Mouse (Mus musculus) heart, embryonic 13.5 days (tissue): ENCODE data around the gene Nnat. TPM values are rescaled to one million over a fixed set of nuclear protein-coding genes. Genes with fewer than 3 reads are reported as not detected.

Source experiments
- ATAC-seq: fragments of 200-750 bp; cut with Nextera tagmentation; 2 replicates; pipeline ENCODE4 v1.8.0; 2017; ENCODE audit warnings: moderate TSS enrichment; ENCODE audit not compliant: insufficient number of reproducible peaks, low FRiP score, low TSS enrichment; ENCODE audit errors: extremely low read depth
- H3K27ac ChIP-seq: fragments of 300-500 bp; sonication (generic); replicated peaks from 2 replicates; pipeline ENCODE4 v1.5.1; 2015; ENCODE audit warnings: moderate library complexity, mild to moderate bottlenecking, inconsistent platforms
- H3K27me3 ChIP-seq: fragments of 300-500 bp; sonication (generic); replicated peaks from 2 replicates; pipeline ENCODE4 v1.6.1; 2015; ENCODE audit warnings: mild to moderate bottlenecking, inconsistent platforms
- H3K36me3 ChIP-seq: fragments of 300-500 bp; sonication (generic); 2 replicates; pipeline ENCODE4 v1.6.1; 2015; ENCODE audit warnings: mild to moderate bottlenecking, inconsistent platforms
- H3K4me1 ChIP-seq: fragments of 300-500 bp; sonication (generic); 2 replicates; pipeline ENCODE4 v1.6.1; 2015; ENCODE audit warnings: inconsistent platforms
- H3K4me2 ChIP-seq: fragments of 300-500 bp; sonication (generic); 2 replicates; pipeline ENCODE4 v1.6.1; 2015; ENCODE audit warnings: inconsistent platforms, mild to moderate bottlenecking, moderate library complexity
- H3K4me3 ChIP-seq: fragments of 300-500 bp; sonication (generic); 2 replicates; pipeline ENCODE4 v1.5.1; 2015; ENCODE audit warnings: moderate library complexity, mild to moderate bottlenecking, inconsistent platforms
- H3K9ac ChIP-seq: fragments of 300-500 bp; sonication (generic); 2 replicates; pipeline ENCODE4 v1.6.1; 2015; ENCODE audit warnings: inconsistent platforms, mild to moderate bottlenecking, moderate library complexity
- H3K9me3 ChIP-seq: fragments of 300-500 bp; sonication (generic); 2 replicates; pipeline ENCODE4 v1.6.1; 2016; ENCODE audit warnings: inconsistent platforms
- WGBS: fragments of 180-500 bp; shearing (Covaris S2); methylation state at CpG from one replicate; pipeline ENCODE4 v1.1.7; 2015; ENCODE audit warnings: mixed read lengths; 5-methylcytosine and 5-hydroxymethylcytosine counted together
- polyA plus RNA-seq: library from polyadenylated mRNA; unstranded; fragments of >200 nt; fragmentation: Nextera tagmentation; extraction: Ambion mirVana; gene quantifications from 2 replicates; pipeline ENCODE4 v1.2.1, GENCODE M21; 2015

Nnat gene
- polyA plus RNA-seq, 1 experiment from 2014 or later = 135 TPM

DNA sequence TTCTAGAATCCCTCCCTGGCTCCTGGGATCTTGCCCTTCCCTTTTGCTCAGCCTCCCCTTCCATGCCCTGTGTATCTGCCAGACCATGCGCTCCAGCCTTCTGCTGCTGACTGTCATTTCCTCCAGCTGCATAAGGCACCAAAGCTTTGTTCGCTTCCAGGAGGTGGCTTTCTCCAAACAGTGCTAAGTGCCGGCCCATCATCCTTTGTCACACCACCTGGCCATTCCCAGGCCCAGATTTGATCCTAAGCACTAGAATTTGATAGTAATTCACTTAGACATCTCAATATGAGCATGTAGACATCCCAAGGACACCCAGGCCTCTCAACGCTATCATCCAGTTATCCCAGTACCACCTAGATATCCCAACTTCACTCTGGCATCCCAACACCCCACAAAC lies 25.7 kb upstream of the Nnat start:
- Histone ChIP-seq H3K27ac (no peak overlapping the region), H3K9ac (no peak overlapping the region), H3K4me3 (no peak overlapping the region), H3K36me3 (no peaks in the 10 kb centered on the region), H3K9me3 (no peaks in the 10 kb centered on the region), H3K4me2 (no peak overlapping the region), H3K4me1 (peaks cover 14% of the 10 kb centered on the region), H3K27me3 (peaks cover 29% of the 10 kb centered on the region)
- 73% methylated on average over 4 of the region's 4 CpGs for WGBS
- no peak for ATAC-seq

DNA sequence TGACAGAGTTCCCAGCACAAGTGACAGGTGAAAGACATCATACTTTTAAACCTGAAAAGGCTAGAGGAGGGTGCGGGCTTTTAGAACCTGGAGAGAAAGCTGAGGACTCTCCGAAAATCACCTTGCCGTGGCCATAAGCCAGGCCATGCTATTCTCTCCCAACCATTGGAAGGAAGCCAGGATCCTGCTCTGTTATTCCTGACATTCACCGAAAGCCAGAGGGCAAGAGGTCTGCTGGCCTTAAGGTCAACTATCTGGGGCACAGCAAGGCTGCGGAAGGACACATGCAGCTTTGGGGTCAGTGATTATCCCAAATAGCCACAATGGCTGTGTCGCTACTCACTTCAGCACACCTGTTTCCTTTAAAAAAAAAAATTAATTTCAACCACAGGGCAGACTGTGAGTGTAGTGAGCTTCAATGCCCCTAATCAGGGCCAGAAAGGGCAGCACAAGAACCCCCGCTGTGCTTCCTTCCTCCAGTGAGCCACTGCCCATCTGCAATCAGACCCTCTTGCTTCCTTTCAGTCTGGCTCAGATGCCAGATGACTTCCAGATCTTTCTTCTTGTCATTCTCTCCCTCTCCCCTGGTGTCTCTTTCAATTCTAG lies 23.3 kb upstream of the Nnat start:
- Histone ChIP-seq H3K9ac (no peak overlapping the region), H3K36me3 (no peaks in the 10 kb centered on the region), H3K4me2 (no peak overlapping the region), H3K4me1 (peaks cover 17% of the 10 kb centered on the region), H3K27me3 (peaks cover 11% of the 10 kb centered on the region; the same call in 1 of the 2 replicates), H3K9me3 (no peaks in the 10 kb centered on the region), H3K27ac (no peak overlapping the region), H3K4me3 (no peak overlapping the region)
- no peak for ATAC-seq
- WGBS = 46% methylated on average over 7 of the region's 7 CpGs

DNA sequence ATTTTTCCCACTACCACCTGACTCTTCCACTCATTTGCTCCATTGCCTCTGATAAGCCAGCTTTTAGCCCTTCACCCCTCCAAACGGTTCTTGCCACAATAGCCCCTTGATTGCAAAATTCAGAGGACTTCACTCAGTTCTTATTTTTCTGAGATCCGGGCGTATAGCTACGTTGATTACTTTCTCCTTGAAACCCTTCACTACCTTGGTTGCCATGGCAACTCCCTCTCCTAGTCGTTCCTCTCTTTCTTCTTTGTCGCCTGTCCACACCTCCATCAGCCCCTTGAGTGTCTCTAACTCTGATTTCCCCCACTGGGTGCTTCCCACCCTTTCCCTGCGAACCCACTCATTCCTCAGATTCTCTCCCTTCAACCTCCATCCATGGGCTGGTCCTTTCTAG lies 22.8 kb upstream of the Nnat start:
- no peak for ATAC-seq
- WGBS = 45% methylated on average over 7 of the region's 7 CpGs
- 0 out of 2 replicates have a peak, but pooled peaks cover 1% of the 10 kb centered on the region for H3K36me3 ChIP-seq
- H3K4me3 ChIP-seq = no peak overlapping the region
- no peak overlapping the region for H3K4me2 ChIP-seq
- no peaks in the 10 kb centered on the region for H3K9me3 ChIP-seq
- no peak overlapping the region for H3K9ac ChIP-seq
- H3K4me1 ChIP-seq = peaks cover 17% of the 10 kb centered on the region
- peaks cover 11% of the 10 kb centered on the region; the same call in 1 of the 2 replicates for H3K27me3 ChIP-seq
- no peak overlapping the region for H3K27ac ChIP-seq

DNA sequence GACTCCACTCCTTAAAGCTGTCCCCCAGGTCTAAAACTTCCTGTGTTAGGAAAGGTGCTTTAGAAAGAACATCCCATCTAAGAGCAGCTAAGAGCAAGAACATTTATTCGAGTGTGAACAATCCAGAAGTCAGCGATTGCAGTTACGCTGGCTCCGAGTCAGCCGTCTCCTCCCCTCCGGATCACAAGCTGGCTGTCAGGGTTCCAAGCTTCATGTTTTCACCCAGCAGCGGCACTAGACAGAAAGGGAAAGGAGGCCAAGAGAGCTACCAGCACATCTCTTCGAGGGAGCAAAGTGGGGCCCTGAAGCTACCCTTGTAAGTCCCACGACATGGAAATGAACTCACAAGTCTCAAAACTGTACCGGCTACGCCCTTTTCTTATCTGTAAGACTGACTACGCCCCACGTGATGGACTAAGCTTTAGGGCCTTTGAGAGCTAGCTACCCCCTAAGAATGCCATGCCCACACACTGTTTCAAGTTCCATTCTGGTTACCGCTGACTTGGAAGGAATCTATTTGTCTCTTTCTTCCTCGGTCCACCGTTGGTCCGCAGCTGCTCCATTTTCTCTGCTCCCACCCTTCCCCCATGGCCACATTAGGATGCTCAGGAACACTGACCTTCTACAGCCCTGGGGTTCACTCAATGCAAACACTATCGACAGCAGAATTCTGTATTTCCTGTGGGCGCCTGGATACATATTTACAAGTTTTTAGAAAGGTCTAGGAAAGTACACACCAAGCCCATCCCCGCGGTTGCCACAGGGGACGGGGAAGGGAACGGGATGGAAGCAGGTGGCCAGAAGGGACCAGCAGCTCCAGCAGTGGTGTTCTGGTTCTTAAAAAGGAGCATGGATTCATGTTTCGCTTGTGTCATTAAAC lies 19.6 kb upstream of the Nnat start:
- H3K9me3 ChIP-seq = no peaks in the 10 kb centered on the region
- 0 out of 2 replicates have a peak, but pooled peaks cover 2% of the 10 kb centered on the region for H3K27me3 ChIP-seq
- no peak overlapping the region for H3K4me3 ChIP-seq
- peaks cover 17% of the 10 kb centered on the region for H3K4me1 ChIP-seq
- ATAC-seq = no peak
- no peak overlapping the region for H3K9ac ChIP-seq
- H3K27ac ChIP-seq = 0 out of 2 replicates have a peak overlapping the region, but pooled peaks have one; percentile 4
- 66% methylated on average over 24 of the region's 24 CpGs for WGBS
- H3K36me3 ChIP-seq = peaks cover 26% of the 10 kb centered on the region
- no peak overlapping the region for H3K4me2 ChIP-seq

DNA sequence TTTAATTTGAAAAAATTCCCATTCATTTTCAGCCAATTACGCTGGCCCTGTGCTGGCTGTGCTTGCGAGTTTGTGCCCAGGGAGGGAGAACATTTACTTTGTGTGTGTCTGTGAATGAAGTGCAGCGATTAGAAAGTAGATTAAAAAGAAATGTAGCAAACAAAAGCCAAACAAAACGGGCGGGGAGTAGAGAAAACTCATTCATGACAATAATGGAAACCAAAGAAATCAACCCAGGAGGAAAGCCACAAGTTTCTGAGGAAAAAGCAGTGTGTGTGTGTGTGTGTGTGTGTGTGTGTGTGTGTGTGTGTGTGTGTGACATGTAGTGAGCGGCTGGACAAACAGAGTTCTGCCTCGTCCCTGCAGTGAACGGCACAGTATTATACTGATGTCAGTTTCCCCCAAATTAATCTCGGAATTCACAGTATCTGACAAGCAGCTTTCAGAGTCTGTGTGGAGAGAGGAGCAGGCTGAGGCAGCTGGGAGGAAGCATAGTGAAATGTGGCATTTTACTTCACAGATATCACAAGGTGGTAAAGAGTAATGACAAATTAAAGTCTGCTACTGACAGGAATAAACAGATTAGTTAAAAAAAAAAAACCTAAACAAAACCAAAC lies 18.8 kb upstream of the Nnat start:
- H3K36me3 ChIP-seq = peaks cover 33% of the 10 kb centered on the region
- H3K27ac ChIP-seq = no peak overlapping the region
- H3K4me2 ChIP-seq = no peak overlapping the region
- H3K9me3 ChIP-seq = no peaks in the 10 kb centered on the region
- 0 out of 2 replicates have a peak, but pooled peaks cover 2% of the 10 kb centered on the region for H3K27me3 ChIP-seq
- H3K9ac ChIP-seq = no peak overlapping the region
- 71% methylated on average over 9 of the region's 9 CpGs for WGBS
- no peak overlapping the region for H3K4me3 ChIP-seq
- ATAC-seq = no peak
- H3K4me1 ChIP-seq = peaks cover 17% of the 10 kb centered on the region

DNA sequence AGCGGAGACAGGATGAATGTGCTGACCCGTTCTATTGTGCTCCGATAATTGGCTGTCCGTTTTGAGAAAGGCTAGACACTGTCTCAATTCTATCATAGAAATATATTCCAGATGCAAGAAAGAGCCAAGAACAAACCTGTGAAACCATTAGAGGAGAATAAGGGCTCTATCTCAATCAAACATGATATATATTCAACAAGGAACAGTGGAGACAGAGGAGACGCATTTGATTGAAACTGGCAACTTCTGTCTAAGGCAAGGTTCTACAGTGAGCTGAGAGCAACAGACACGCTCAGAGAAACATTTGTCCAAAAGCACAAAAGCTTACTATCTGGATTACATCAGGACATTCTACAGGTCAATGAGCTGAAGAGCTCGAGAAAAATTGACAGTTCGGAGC lies 18.2 kb upstream of the Nnat start:
- H3K4me2 ChIP-seq = no peak overlapping the region
- no peak overlapping the region for H3K27ac ChIP-seq
- H3K4me1 ChIP-seq = peaks cover 12% of the 10 kb centered on the region
- no peaks in the 10 kb centered on the region for H3K27me3 ChIP-seq
- H3K4me3 ChIP-seq = no peak overlapping the region
- no peak for ATAC-seq
- H3K9ac ChIP-seq = no peak overlapping the region
- WGBS = 79% methylated on average over 8 of the region's 8 CpGs
- H3K36me3 ChIP-seq = peaks cover 39% of the 10 kb centered on the region
- H3K9me3 ChIP-seq = no peaks in the 10 kb centered on the region

DNA sequence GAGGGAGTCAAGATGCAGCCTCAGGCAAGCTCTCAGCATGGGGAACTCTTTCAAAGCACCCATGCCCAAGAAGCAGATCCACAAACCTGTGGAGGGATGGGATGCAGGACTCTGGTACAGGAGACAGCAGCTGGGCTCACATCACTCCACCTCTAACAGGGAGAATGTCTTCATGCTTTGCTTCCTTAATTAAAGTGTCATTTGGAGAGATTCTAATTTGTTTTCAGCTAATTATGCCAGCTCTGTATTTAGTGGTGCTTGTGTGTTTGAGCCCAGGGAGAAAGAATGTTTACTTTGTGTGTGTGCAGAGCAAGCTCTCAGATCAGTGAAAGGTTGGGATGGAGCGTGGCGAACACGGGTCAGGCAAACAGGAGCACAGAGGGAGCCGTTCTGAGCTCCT lies 17.5 kb upstream of the Nnat start:
- H3K4me1 ChIP-seq = peaks cover 8% of the 10 kb centered on the region; the same call in 1 of the 2 replicates
- no peaks in the 10 kb centered on the region for H3K27me3 ChIP-seq
- H3K36me3 ChIP-seq = peaks cover 47% of the 10 kb centered on the region
- WGBS = 66% methylated on average over 4 of the region's 4 CpGs
- no peak overlapping the region for H3K9ac ChIP-seq
- no peak overlapping the region for H3K27ac ChIP-seq
- no peak for ATAC-seq
- no peak overlapping the region for H3K4me2 ChIP-seq
- H3K4me3 ChIP-seq = no peak overlapping the region
- H3K9me3 ChIP-seq = no peaks in the 10 kb centered on the region

DNA sequence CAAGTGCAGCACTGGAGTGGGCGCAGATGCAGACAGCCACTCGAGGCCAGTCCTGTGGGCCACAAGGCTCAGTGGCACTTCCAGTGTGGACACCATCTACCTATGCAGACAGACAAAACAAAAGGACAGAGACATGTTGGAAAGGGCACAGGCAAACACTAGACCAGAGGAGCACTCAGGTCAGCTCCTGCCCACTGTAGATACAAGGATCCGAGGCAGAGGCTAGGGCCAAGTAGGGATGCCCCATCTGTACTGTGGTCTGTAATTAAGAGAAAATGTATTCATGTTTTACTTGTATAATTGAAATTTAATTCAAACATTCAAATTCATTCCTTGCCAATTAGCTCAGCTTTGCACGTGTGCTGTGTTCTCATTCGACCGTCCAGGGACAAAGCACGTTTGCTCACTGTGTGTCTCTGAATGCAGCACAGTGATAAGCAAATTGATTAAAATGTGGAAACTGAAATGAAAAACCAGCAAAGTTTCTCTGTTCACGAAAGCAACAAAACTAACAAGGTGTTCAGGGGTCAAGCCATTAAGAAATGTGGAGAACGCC lies 15.5 kb upstream of the Nnat start:
- Histone ChIP-seq H3K4me2 (no peak overlapping the region), H3K9me3 (no peaks in the 10 kb centered on the region), H3K4me1 (peaks cover 8% of the 10 kb centered on the region; the same call in 1 of the 2 replicates), H3K9ac (no peak overlapping the region), H3K27ac (no peak overlapping the region), H3K27me3 (no peaks in the 10 kb centered on the region), H3K36me3 (peaks cover 62% of the 10 kb centered on the region), H3K4me3 (no peak overlapping the region)
- ATAC-seq = no peak
- 75% methylated on average over 9 of the region's 9 CpGs for WGBS

DNA sequence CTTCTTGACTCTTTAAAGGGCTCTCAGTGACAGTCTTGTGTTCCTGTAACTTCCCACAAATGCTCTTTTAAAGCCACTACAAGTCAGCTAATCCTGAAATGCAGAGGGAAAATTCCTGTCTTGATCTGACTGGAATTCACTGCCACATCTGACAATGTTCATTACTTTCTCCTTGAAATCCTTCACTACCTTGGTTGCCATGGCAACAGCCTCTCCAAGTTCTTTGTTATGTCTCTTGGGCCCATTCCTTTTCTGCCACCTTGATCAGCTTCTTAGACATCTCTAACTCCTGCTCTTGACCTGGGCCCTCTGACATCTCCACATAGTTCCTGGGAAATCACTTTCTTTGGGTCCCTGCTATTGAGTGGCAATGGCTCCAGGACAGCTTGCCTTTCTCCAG lies 13.2 kb upstream of the Nnat start:
- no peak overlapping the region for H3K4me3 ChIP-seq
- no peak for ATAC-seq
- H3K36me3 ChIP-seq = peaks cover 67% of the 10 kb centered on the region

DNA sequence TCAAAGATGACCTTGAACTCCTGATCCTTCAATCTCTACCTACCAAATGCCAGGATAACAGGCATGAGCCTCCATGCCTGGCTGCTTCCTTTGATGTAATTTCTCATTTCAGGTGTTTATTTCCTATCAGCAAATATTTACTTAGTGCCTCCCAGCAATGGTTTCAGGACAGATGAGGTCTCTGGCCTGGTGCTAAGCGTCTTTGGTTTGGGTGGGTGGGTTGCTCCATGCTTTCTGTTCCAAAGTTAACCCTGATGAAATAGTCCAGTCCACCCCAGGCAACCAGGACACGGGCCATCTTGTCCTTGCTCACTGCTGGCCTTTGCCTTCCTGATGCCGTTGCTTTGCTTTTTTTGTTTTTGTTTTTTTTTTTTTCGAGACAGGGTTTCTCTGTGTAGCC lies 9.6 kb upstream of the Nnat start:
- 79% methylated on average over 4 of the region's 4 CpGs for WGBS
- H3K4me3 ChIP-seq = no peak overlapping the region
- no peak for ATAC-seq
- H3K27ac ChIP-seq = no peak overlapping the region
- H3K4me1 ChIP-seq = peaks cover 34% of the 10 kb centered on the region
- no peak overlapping the region for H3K9ac ChIP-seq
- no peak overlapping the region for H3K4me2 ChIP-seq
- no peaks in the 10 kb centered on the region for H3K27me3 ChIP-seq
- peaks cover 41% of the 10 kb centered on the region for H3K36me3 ChIP-seq
- H3K9me3 ChIP-seq = no peaks in the 10 kb centered on the region

More for the DNA sequence above, 13.2 kb upstream of the Nnat start:
- H3K4me1 ChIP-seq = no peaks in the 10 kb centered on the region
- H3K4me2 ChIP-seq = no peak overlapping the region
- H3K9me3 ChIP-seq = no peaks in the 10 kb centered on the region
- H3K27ac ChIP-seq = no peak overlapping the region
- no peaks in the 10 kb centered on the region for H3K27me3 ChIP-seq
- H3K9ac ChIP-seq = no peak overlapping the region

DNA sequence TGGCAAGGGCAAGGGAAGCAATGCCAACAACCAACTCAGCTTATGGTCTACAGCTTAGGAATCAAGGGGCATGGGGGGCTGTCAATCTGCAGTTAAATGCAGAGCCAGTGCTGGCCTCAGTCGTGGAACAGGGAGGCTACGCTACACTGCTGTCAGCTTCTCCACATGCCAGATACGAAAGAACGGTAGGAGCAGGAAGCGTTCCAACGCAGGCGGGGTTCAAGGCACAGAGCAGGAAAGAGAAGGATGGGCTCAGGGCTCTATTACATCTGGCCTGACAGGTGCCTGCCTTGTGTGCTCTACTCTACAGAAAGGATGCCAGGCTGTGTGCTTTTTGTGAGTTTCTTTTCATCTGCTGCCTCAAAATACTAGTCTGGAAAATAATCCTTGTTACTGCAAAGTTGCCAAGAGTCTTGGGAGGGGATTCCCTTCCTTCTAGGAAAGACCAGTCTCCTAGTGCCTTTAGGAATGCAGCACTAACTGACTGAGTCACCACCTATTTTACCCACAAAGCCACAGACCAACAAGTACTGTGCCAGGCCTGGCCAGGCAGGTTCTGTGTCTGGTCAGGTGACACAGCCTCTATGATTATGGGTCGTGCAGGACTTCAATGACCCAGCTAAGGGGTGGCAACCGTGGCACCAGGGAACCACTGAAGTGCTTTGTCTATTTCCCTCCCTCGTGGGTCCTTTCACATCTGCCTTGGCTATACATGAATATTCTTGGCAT lies 7.6 kb upstream of the Nnat start:
- Histone ChIP-seq H3K27ac (no peak overlapping the region), H3K9ac (no peak overlapping the region), H3K4me2 (no peak overlapping the region), H3K4me1 (peaks cover 47% of the 10 kb centered on the region), H3K4me3 (no peak overlapping the region), H3K9me3 (no peaks in the 10 kb centered on the region), H3K36me3 (peaks cover 39% of the 10 kb centered on the region), H3K27me3 (no peaks in the 10 kb centered on the region)
- 67% methylated on average over 10 of the region's 10 CpGs for WGBS
- no peak for ATAC-seq
